Mouse (Mus musculus): Measurements from ENCODE around the gene Setd3. TPM values are rescaled to one million over a fixed set of nuclear protein-coding genes. Genes with fewer than 3 reads are reported as not detected.

Setd3 gene
- polyA plus RNA-seq, 1 experiment, result 38.5 TPM

- TF ChIP-seq POLR2A (IDR thresholded peaks at IDR 0.05; ENCODE audit: low read depth, low read length) (no peak), CTCF (conservative IDR thresholded peaks at IDR 0.05; ENCODE audit: insufficient read depth, insufficient read length, low read depth, low read length) (peak; percentile 85)
- Histone ChIP-seq H3K36me3 (ENCODE audit: control insufficient read depth, insufficient read depth, low read length) (no peaks in the 10 kb centered on the region), H3K4me1 (ENCODE audit: control insufficient read depth, insufficient read depth, low read length) (no peaks in the 10 kb centered on the region), H3K4me3 (ENCODE audit: insufficient read depth, low read depth, low read length) (no peak overlapping the region), H3K27ac (ENCODE audit: insufficient read depth, low read depth, low read length) (no peak overlapping the region), H3K27me3 (replicated peaks; ENCODE audit: control insufficient read depth, insufficient read depth, low read length) (no peaks in the 10 kb centered on the region)
- WGBS, result 17% methylated on average over 2 of the region's 2 CpGs
- DNase-seq, result peak; percentile 49
These were observed 57.8 kb downstream of the Setd3 start for GRCm38 (mm10) chr12:108121288-108121687.

GRCm38 (mm10) chr12:108120434-108120833 lies 58.7 kb downstream of the Setd3 start:
- TF ChIP-seq POLR2A (IDR thresholded peaks at IDR 0.05; ENCODE audit: low read depth, low read length) (no peak), CTCF (conservative IDR thresholded peaks at IDR 0.05; ENCODE audit: insufficient read depth, insufficient read length, low read depth, low read length) (no peak)

GRCm38 (mm10) chr12:108119930-108120329 lies 59.2 kb downstream of the Setd3 start:
- Histone ChIP-seq H3K27ac (ENCODE audit: insufficient read depth, low read depth, low read length) (no peak overlapping the region), H3K4me1 (ENCODE audit: control insufficient read depth, insufficient read depth, low read length) (no peaks in the 10 kb centered on the region), H3K27me3 (replicated peaks; ENCODE audit: control insufficient read depth, insufficient read depth, low read length) (no peaks in the 10 kb centered on the region), H3K36me3 (ENCODE audit: control insufficient read depth, insufficient read depth, low read length) (no peaks in the 10 kb centered on the region), H3K4me3 (ENCODE audit: insufficient read depth, low read depth, low read length) (no peak overlapping the region)
- no peak for DNase-seq
- TF ChIP-seq CTCF (conservative IDR thresholded peaks at IDR 0.05; ENCODE audit: insufficient read depth, insufficient read length, low read depth, low read length), result no peak
- TF ChIP-seq POLR2A (IDR thresholded peaks at IDR 0.05; ENCODE audit: low read depth, low read length), result no peak
- 83% methylated on average over 9 of the region's 9 CpGs for WGBS

More at GRCm38 (mm10) chr12:108120434-108120833, 58.7 kb downstream of the Setd3 start:
- 72% methylated on average over 6 of the region's 6 CpGs for WGBS
- DNase-seq, result no peak
- no peak overlapping the region for H3K27ac ChIP-seq (ENCODE audit: insufficient read depth, low read depth, low read length)
- H3K4me3 ChIP-seq (ENCODE audit: insufficient read depth, low read depth, low read length), result no peak overlapping the region
- no peaks in the 10 kb centered on the region for H3K36me3 ChIP-seq (ENCODE audit: control insufficient read depth, insufficient read depth, low read length)
- no peaks in the 10 kb centered on the region for H3K27me3 ChIP-seq (replicated peaks; ENCODE audit: control insufficient read depth, insufficient read depth, low read length)
- no peaks in the 10 kb centered on the region for H3K4me1 ChIP-seq (ENCODE audit: control insufficient read depth, insufficient read depth, low read length)

- WGBS, result 68% methylated on average over 19 of the region's 19 CpGs
- Histone ChIP-seq H3K27ac (ENCODE audit: insufficient read depth, low read depth, low read length) (no peak overlapping the region), H3K4me1 (ENCODE audit: control insufficient read depth, insufficient read depth, low read length) (no peaks in the 10 kb centered on the region), H3K36me3 (ENCODE audit: control insufficient read depth, insufficient read depth, low read length) (no peaks in the 10 kb centered on the region), H3K4me3 (ENCODE audit: insufficient read depth, low read depth, low read length) (no peak overlapping the region), H3K27me3 (replicated peaks; ENCODE audit: control insufficient read depth, insufficient read depth, low read length) (no peaks in the 10 kb centered on the region)
- DNase-seq, result no peak
- no peak for TF ChIP-seq CTCF (conservative IDR thresholded peaks at IDR 0.05; ENCODE audit: insufficient read depth, insufficient read length, low read depth, low read length)
These were observed 60.1 kb downstream of the Setd3 start for GRCm38 (mm10) chr12:108118902-108119531.

- Histone ChIP-seq H3K27me3 (replicated peaks; ENCODE audit: control insufficient read depth, insufficient read depth, low read length) (no peaks in the 10 kb centered on the region), H3K36me3 (ENCODE audit: control insufficient read depth, insufficient read depth, low read length) (no peaks in the 10 kb centered on the region), H3K27ac (ENCODE audit: insufficient read depth, low read depth, low read length) (no peak overlapping the region), H3K4me1 (ENCODE audit: control insufficient read depth, insufficient read depth, low read length) (no peaks in the 10 kb centered on the region), H3K4me3 (ENCODE audit: insufficient read depth, low read depth, low read length) (no peak overlapping the region)
- DNase-seq, result no peak
- TF ChIP-seq POLR2A (IDR thresholded peaks at IDR 0.05; ENCODE audit: low read depth, low read length), result no peak
- no peak for TF ChIP-seq CTCF (conservative IDR thresholded peaks at IDR 0.05; ENCODE audit: insufficient read depth, insufficient read length, low read depth, low read length)
- WGBS, result 67% methylated on average over 10 of the region's 10 CpGs
These were observed 60.6 kb downstream of the Setd3 start for GRCm38 (mm10) chr12:108118503-108118901.

- TF ChIP-seq POLR2A (IDR thresholded peaks at IDR 0.05; ENCODE audit: low read depth, low read length), result no peak
- no peak for TF ChIP-seq CTCF (conservative IDR thresholded peaks at IDR 0.05; ENCODE audit: insufficient read depth, insufficient read length, low read depth, low read length)
- Histone ChIP-seq H3K27me3 (replicated peaks; ENCODE audit: control insufficient read depth, insufficient read depth, low read length) (no peaks in the 10 kb centered on the region), H3K36me3 (ENCODE audit: control insufficient read depth, insufficient read depth, low read length) (peaks cover 2% of the 10 kb centered on the region; the same call in 1 of the 2 replicates), H3K27ac (ENCODE audit: insufficient read depth, low read depth, low read length) (no peak overlapping the region), H3K4me3 (ENCODE audit: insufficient read depth, low read depth, low read length) (no peak overlapping the region), H3K4me1 (ENCODE audit: control insufficient read depth, insufficient read depth, low read length) (no peaks in the 10 kb centered on the region)
- no peak for DNase-seq
- 80% methylated on average over 12 of the region's 12 CpGs for WGBS
These were observed 67.9 kb downstream of the Setd3 start for GRCm38 (mm10) chr12:108111191-108111590.

GRCm38 (mm10) chr12:108110674-108111073 lies 68.4 kb downstream of the Setd3 start:
- DNase-seq, result no peak
- TF ChIP-seq CTCF (conservative IDR thresholded peaks at IDR 0.05; ENCODE audit: insufficient read depth, insufficient read length, low read depth, low read length), result no peak
- no peak for TF ChIP-seq POLR2A (IDR thresholded peaks at IDR 0.05; ENCODE audit: low read depth, low read length)
- WGBS, result 62% methylated on average over 3 of the region's 3 CpGs
- H3K4me1 ChIP-seq (ENCODE audit: control insufficient read depth, insufficient read depth, low read length), result no peaks in the 10 kb centered on the region
- peaks cover 2% of the 10 kb centered on the region; the same call in 1 of the 2 replicates for H3K36me3 ChIP-seq (ENCODE audit: control insufficient read depth, insufficient read depth, low read length)
- no peak overlapping the region for H3K27ac ChIP-seq (ENCODE audit: insufficient read depth, low read depth, low read length)
- no peaks in the 10 kb centered on the region for H3K27me3 ChIP-seq (replicated peaks; ENCODE audit: control insufficient read depth, insufficient read depth, low read length)
- no peak overlapping the region for H3K4me3 ChIP-seq (ENCODE audit: insufficient read depth, low read depth, low read length)
